Mouse (Mus musculus) CH12.LX (cell line): ENCODE data around the gene Kif26b. TPM values are rescaled to one million over a fixed set of nuclear protein-coding genes. Genes with fewer than 3 reads are reported as not detected.

ENCODE experiments used
- DNase-seq: peaks from one replicate; pipeline ENCODE4 v3.0.0-alpha.2; 2013; ENCODE audit errors: extremely low read depth
- H3K27ac ChIP-seq: 2 replicates; pipeline ENCODE4 v1.5.1; 2012; ENCODE audit warnings: low read depth, mild to moderate bottlenecking, control low read depth, moderate library complexity; ENCODE audit not compliant: insufficient read depth
- H3K27me3 ChIP-seq: replicated peaks from 2 replicates; pipeline ENCODE3; 2012; ENCODE audit warnings: inconsistent platforms
- H3K36me3 ChIP-seq, 2 experiments: replicated peaks in 1 of 2; 2 replicates each; pipeline versions ENCODE3 to v1.6.1; 2012; ENCODE audit warnings: inconsistent platforms in 1 of 2, low read length in 1 of 2, mild to moderate bottlenecking in 1 of 2, mixed read lengths in 1 of 2, moderate library complexity in 1 of 2; ENCODE audit not compliant: control insufficient read depth in 1 of 2, insufficient read depth in 1 of 2
- H3K4me1 ChIP-seq, 2 experiments: 2 replicates each; pipeline ENCODE4 v1.6.1; 2012; ENCODE audit warnings: inconsistent platforms in 1 of 2, moderate library complexity in 1 of 2; ENCODE audit not compliant: insufficient read depth in 2 of 2, control insufficient read depth in 1 of 2
- H3K4me2 ChIP-seq: 2 replicates; pipeline ENCODE4 v1.6.1; 2012; ENCODE audit warnings: low read depth, mild to moderate bottlenecking, control low read depth; ENCODE audit not compliant: poor library complexity, insufficient read depth, severe bottlenecking
- H3K4me3 ChIP-seq, 3 experiments: fragments of 150-350 bp in 1 of 3; sonication (generic) in 1 of 3; replicated peaks in 1 of 3; 2 replicates each; pipeline versions ENCODE3 to v1.5.1; 2011 to 2012; ENCODE audit warnings: low read depth in 2 of 3, low read length in 2 of 3, mild to moderate bottlenecking in 2 of 3, moderate library complexity in 2 of 3, control low read depth in 1 of 3, improper control_type of control experiment in 1 of 3, inconsistent platforms in 1 of 3, mixed read lengths in 1 of 3; ENCODE audit not compliant: poor library complexity in 1 of 3
- H3K79me2 ChIP-seq: replicated peaks from 2 replicates; pipeline ENCODE4 v1.6.1; 2012; ENCODE audit warnings: mild to moderate bottlenecking, moderate library complexity; ENCODE audit not compliant: control insufficient read depth, poor library complexity, insufficient read depth, severe bottlenecking; ENCODE audit errors: extremely low read depth
- H3K9ac ChIP-seq: 2 replicates; pipeline ENCODE4 v1.6.1; 2012; ENCODE audit warnings: low read depth, mild to moderate bottlenecking, control low read depth, moderate library complexity; ENCODE audit not compliant: insufficient read depth
- H3K9me3 ChIP-seq: replicated peaks from 2 replicates; pipeline ENCODE3; 2012; ENCODE audit warnings: low read length, inconsistent platforms, mixed read lengths
- BHLHE40 ChIP-seq: IDR thresholded peaks from 2 replicates; pipeline ENCODE4 v1.6.1; 2011; ENCODE audit warnings: mild to moderate bottlenecking, low read depth, low read length, improper control_type of control experiment
- CHD1 ChIP-seq: IDR thresholded peaks from 2 replicates; pipeline ENCODE4 v1.6.1; 2012; ENCODE audit warnings: low read depth, low read length, improper control_type of control experiment, inconsistent platforms
- CHD2 ChIP-seq: IDR thresholded peaks from 2 replicates; pipeline ENCODE4 v1.6.1; 2011; ENCODE audit warnings: low read length, improper control_type of control experiment
- E2F4 ChIP-seq: IDR thresholded peaks from 2 replicates; pipeline ENCODE4 v1.6.1; 2011; ENCODE audit warnings: low read depth, low read length, improper control_type of control experiment; ENCODE audit not compliant: insufficient replicate concordance
- ELF1 ChIP-seq: IDR thresholded peaks from 2 replicates; pipeline ENCODE4 v1.6.1; 2014; ENCODE audit warnings: low read depth, mild to moderate bottlenecking, inconsistent platforms, low read length, improper control_type of control experiment
- EP300 ChIP-seq: IDR thresholded peaks from 2 replicates; pipeline ENCODE4 v1.6.1; 2011; ENCODE audit warnings: low read length, improper control_type of control experiment
- ETS1 ChIP-seq: conservative IDR thresholded peaks from 2 replicates; pipeline ENCODE4 v1.6.1; 2012; ENCODE audit warnings: low read depth, mild to moderate bottlenecking, inconsistent platforms, low read length, improper control_type of control experiment, moderate library complexity
- IRF4 ChIP-seq: IDR thresholded peaks from 2 replicates; pipeline ENCODE4 v1.6.1; 2014; ENCODE audit warnings: low read depth, mild to moderate bottlenecking, inconsistent platforms, low read length, improper control_type of control experiment
- KAT2A ChIP-seq: IDR thresholded peaks from 2 replicates; pipeline ENCODE4 v1.6.1; 2012; ENCODE audit warnings: low read length, improper control_type of control experiment, inconsistent platforms; ENCODE audit not compliant: insufficient replicate concordance
- MAFK ChIP-seq: IDR thresholded peaks from 2 replicates; pipeline ENCODE4 v1.6.1; 2011; ENCODE audit warnings: low read length, improper control_type of control experiment; ENCODE audit not compliant: insufficient replicate concordance
- MAX ChIP-seq: IDR thresholded peaks from 2 replicates; pipeline ENCODE4 v1.6.1; 2011; ENCODE audit warnings: low read length, improper control_type of control experiment
- MAZ ChIP-seq: IDR thresholded peaks from 2 replicates; pipeline ENCODE4 v1.6.1; 2012; ENCODE audit warnings: low read depth, mild to moderate bottlenecking, inconsistent platforms, low read length, improper control_type of control experiment, moderate library complexity
- MYC ChIP-seq: IDR thresholded peaks from 2 replicates; pipeline ENCODE4 v1.6.1; 2011; ENCODE audit warnings: low read depth, mild to moderate bottlenecking, improper control_type of control experiment, low read length
- PAX5 ChIP-seq: IDR thresholded peaks from 2 replicates; pipeline ENCODE4 v1.6.1; 2012; ENCODE audit warnings: low read length, inconsistent platforms, mixed read lengths
- RAD21 ChIP-seq: IDR thresholded peaks from 2 replicates; pipeline ENCODE4 v1.6.1; 2011; ENCODE audit warnings: low read depth, mild to moderate bottlenecking, low read length, improper control_type of control experiment, moderate library complexity
- SIN3A ChIP-seq: IDR thresholded peaks from 2 replicates; pipeline ENCODE4 v1.6.1; 2012; ENCODE audit warnings: low read length, improper control_type of control experiment, inconsistent platforms
- TBP ChIP-seq: conservative IDR thresholded peaks from 2 replicates; pipeline ENCODE4 v1.6.1; 2011; ENCODE audit warnings: low read depth, low read length, improper control_type of control experiment
- UBTF ChIP-seq: IDR thresholded peaks from 2 replicates; pipeline ENCODE4 v1.6.1; 2012; ENCODE audit warnings: low read depth, mild to moderate bottlenecking, inconsistent platforms, low read length, improper control_type of control experiment, moderate library complexity
- USF1 ChIP-seq: IDR thresholded peaks from 2 replicates; pipeline ENCODE4 v1.6.1; 2014; ENCODE audit warnings: low read depth, mild to moderate bottlenecking, inconsistent platforms, low read length, improper control_type of control experiment
- USF2 ChIP-seq: conservative IDR thresholded peaks from 2 replicates; pipeline ENCODE4 v1.6.1; 2011; ENCODE audit warnings: low read depth, low read length, improper control_type of control experiment
- ZC3H11A ChIP-seq: IDR thresholded peaks from 2 replicates; pipeline ENCODE4 v1.6.1; 2012; ENCODE audit warnings: low read depth, mild to moderate bottlenecking, inconsistent platforms, low read length, improper control_type of control experiment
- ZKSCAN1 ChIP-seq: IDR thresholded peaks from 2 replicates; pipeline ENCODE4 v1.6.1; 2012; ENCODE audit warnings: low read depth, inconsistent platforms, low read length, improper control_type of control experiment, borderline replicate concordance
- ZMIZ1 ChIP-seq: IDR thresholded peaks from 2 replicates; pipeline ENCODE4 v1.6.1; 2012; ENCODE audit warnings: low read depth, mild to moderate bottlenecking, inconsistent platforms, low read length, improper control_type of control experiment
- ZNF384 ChIP-seq: IDR thresholded peaks from 2 replicates; pipeline ENCODE4 v1.6.1; 2012; ENCODE audit warnings: low read depth, low read length, improper control_type of control experiment, inconsistent platforms
- dilution Hi-C: fragments of 300-500 bp; cut with MboI; formaldehyde crosslinking; loops from 2 replicates; pipeline ENCODE4 v1.14.3; 2020; ENCODE audit warnings: low sequenced_read_pairs; ENCODE audit not compliant: extremely low pct_unique_long_range_greater_than_20kb, extremely low pct_ligation_motif_present
- in situ Hi-C: fragments of 300-500 bp; cut with MboI; formaldehyde crosslinking; loops from 3 replicates; pipeline ENCODE4 v1.14.3; 2019; ENCODE audit warnings: low sequenced_read_pairs, low pct_ligation_motif_present, low pct_unique_long_range_greater_than_20kb, mixed read lengths
- polyA plus RNA-seq: library from polyadenylated mRNA; unstranded; fragments of >175 nt; gene quantifications from 2 replicates; pipeline ENCODE4 v1.2.1, GENCODE M21; 2012; ENCODE audit warnings: low read depth; ENCODE audit not compliant: insufficient read length
- total RNA-seq, 2 experiments: library from RNA; depleted of rRNA; stranded (reverse); fragments of 300-350 nt in 1 of 2; fragments of >200 nt in 1 of 2; gene quantifications; 2 replicates each; pipeline ENCODE4 v1.2.3; 2012 to 2014

Gene Kif26b
- total and polyA plus RNA-seq, 3 experiments = 0.09 TPM; not detected in 2

- Histone ChIP-seq H3K9me3 (no peaks in the 10 kb centered on the region), H3K4me3 (no peak overlapping the region), H3K4me1 (peaks cover 0 to 15% of the 10 kb centered on the region in 2 experiments; a peak in 2 of 4 replicates), H3K4me2 (no peak overlapping the region), H3K79me2 (no peaks in the 10 kb centered on the region), H3K36me3 (no peaks in the 10 kb centered on the region), H3K9ac (no peak overlapping the region), H3K27ac (no peak overlapping the region), H3K27me3 (peaks cover 3% of the 10 kb centered on the region)
- TF ChIP-seq PAX5 (no peak), MYC (no peak), ZNF384 (no peak), IRF4 (no peak), UBTF (no peak), ZC3H11A (no peak), MAZ (no peak), USF1 (no peak), MAX (no peak), ZMIZ1 (no peak), ETS1 (no peak), EP300 (no peak), RAD21 (no peak), MAFK (no peak), E2F4 (no peak), TBP (no peak), CHD2 (no peak)
- in situ Hi-C loops (no loop called here), dilution Hi-C loops (no loop called here)
- no peak for DNase-seq
These were observed 388.4 kb downstream of the Kif26b start for GRCm38 (mm10) chr1:178917194-178917902.

DNA sequence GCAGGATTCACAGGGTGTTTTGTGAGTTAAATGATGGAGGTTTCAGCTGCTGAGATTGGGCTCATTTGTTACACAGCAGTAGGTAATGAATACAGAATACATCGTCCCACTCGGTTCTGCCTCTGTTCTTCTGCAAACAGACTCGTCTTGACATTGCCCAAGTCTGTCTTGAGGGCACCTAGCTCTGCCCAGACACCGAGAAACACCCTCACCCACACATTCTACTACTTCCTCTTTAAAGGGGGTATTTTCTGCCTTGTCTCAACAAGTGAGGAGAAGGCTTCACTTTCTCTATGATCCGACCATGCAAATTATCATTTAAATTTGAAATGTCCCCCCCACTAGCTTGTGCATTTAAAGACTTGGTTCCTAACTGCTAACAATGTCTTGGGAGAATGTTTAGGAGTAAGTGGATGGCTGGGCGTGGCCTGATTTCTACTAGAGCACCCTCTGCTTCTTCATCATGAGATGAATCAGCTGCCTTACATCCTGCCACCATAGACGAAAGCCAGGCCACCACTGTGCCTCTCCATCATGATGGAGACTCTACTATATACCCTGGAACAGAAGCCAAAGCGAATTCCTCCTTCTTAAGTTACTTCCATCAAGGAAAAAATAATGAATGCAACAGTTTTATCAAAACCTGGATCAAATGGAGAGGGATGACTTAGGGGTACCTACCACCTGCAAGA, 395.7 kb downstream of the Kif26b start:
- DNase-seq = peak; percentile 43
- H3K4me3 ChIP-seq = no peak overlapping the region
- in situ Hi-C loops (no loop called here), dilution Hi-C loops (no loop called here)
- H3K27me3 ChIP-seq = no peaks in the 10 kb centered on the region
- no peak overlapping the region for H3K27ac ChIP-seq
- H3K4me2 ChIP-seq = no peak overlapping the region
- no peaks in the 10 kb centered on the region for H3K9me3 ChIP-seq
- H3K36me3 ChIP-seq = no peaks in the 10 kb centered on the region
- no peaks in the 10 kb centered on the region for H3K79me2 ChIP-seq
- H3K4me1 ChIP-seq = peaks cover 0 to 13% of the 10 kb centered on the region in 2 experiments; a peak in 2 of 4 replicates
- H3K9ac ChIP-seq = no peak overlapping the region
- TF ChIP-seq MAFK (no peak), RAD21 (no peak), MAX (no peak), KAT2A (no peak), ELF1 (no peak), ZKSCAN1 (no peak), SIN3A (no peak), USF2 (no peak), CHD1 (no peak), BHLHE40 (no peak), TBP (no peak)
